Mouse (Mus musculus): Measurements from ENCODE around the gene Fnbp1.
"Not testable (repeated sequence)": the region's sequence is repeated elsewhere in the genome, so short reads cannot be mapped to it uniquely, and the experiment has no call there.

Fnbp1 gene

GRCm38 (mm10) chr2:31141867-31142454 lies at the start of gene Fnbp1:
Gene Fnbp1, minus strand, starts transcription at chr2:31142008.
- DNase-seq (ENCODE audit: low read depth, low spot score), result peak; percentile 88

DNA sequence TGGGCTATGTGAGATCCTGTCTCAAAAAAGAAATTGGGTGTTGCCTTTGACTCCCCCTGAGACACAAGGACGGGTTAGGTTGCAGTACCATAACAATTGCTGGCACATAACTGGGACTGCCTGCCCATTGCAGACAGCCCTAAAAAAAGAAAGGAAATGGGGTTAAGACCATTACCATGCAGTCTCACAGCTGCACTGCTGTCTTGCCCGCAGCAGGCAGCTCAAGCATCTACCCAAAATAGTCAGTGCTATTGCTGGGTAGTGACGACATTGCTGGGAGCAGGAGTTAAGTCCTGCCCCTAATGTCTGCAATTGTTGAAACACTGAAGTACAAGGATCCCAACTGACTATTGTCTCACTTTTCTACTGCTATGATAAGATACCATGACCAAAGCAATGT lies 47.8 kb upstream of the Fnbp1 start:
- DNase-seq (ENCODE audit: low read depth, low spot score), result no peak

GRCm38 (mm10) chr2:31188691-31189090 lies 46.9 kb upstream of the Fnbp1 start:
- DNase-seq (ENCODE audit: low read depth, low spot score), result no peak

DNA sequence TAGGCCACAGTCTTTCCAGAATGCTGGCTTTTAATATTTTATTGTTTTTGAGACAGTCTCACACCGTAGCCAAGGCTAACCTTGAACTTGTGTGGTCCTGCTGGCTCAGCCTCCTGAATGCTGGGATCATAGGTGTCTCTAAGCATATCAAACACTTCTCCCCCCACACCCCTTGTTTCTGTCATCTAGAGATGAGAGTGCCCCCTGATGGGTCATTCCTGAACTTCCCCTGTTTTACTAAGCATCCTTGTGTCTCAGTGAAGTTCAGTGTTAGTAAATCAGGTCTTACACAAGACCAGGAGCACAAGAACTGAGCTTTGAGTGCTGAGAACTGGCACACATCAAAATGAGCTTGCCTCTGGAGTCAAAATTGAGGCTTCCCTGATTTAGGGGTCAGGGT lies 42.0 kb upstream of the Fnbp1 start:
- no peak for DNase-seq (ENCODE audit: low read depth, low spot score)

- no peak for DNase-seq (ENCODE audit: low read depth, low spot score)
These were observed 41.0 kb upstream of the Fnbp1 start for GRCm38 (mm10) chr2:31182786-31183330.

- DNase-seq (ENCODE audit: low read depth, low spot score), result no peak
These were observed 38.3 kb upstream of the Fnbp1 start for GRCm38 (mm10) chr2:31180081-31180551.

- no peak for DNase-seq (ENCODE audit: low read depth, low spot score)
These were observed 37.7 kb upstream of the Fnbp1 start for GRCm38 (mm10) chr2:31179471-31179870.

DNA sequence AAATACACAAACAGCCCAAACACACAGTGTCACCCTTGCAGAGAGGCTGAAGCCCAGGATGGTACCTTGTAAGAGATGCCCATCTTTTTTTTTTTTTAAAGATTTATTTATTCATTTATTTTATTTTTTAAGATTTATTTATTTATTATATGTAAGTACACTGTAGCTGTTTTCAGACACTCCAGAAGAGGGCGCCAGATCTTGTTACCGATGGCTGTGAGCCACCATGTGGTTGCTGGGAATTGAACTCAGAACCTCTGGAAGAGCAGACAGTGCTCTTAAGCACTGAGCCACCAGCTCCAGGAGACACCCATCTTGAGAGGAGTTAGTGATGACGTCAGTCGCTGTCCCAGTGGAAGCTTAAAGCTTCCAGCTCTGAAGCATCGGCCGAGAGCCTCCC lies 36.8 kb upstream of the Fnbp1 start:
- peak; percentile 46 for DNase-seq (ENCODE audit: low read depth, low spot score)

- DNase-seq (ENCODE audit: low read depth, low spot score), result peak; percentile 83
These were observed 31.5 kb upstream of the Fnbp1 start for GRCm38 (mm10) chr2:31173290-31173689.

- no peak for DNase-seq (ENCODE audit: low read depth, low spot score)
These were observed 30.7 kb upstream of the Fnbp1 start for GRCm38 (mm10) chr2:31172536-31172935.

DNA sequence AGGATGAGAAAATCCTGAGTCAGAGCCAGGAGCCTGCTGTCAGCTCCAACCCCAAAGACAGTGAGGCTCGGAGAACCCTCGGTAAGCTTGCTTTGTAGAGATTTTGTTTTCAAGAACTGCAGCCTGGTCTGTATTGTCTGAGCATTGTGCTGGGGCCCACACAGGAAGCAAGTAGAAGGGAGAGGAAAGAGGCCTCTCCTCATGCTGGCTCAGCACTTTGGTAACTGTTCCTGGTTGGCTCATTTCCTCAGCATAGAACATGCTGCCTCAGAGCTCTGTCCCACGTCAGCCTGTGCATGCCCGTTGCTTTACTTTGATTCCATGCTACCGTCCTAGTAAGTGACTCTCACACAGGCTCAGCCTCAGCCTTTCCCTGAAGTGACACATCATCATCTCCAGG lies 30.2 kb upstream of the Fnbp1 start:
- DNase-seq (ENCODE audit: low read depth, low spot score), result no peak

GRCm38 (mm10) chr2:31170164-31170563 lies 28.4 kb upstream of the Fnbp1 start:
- DNase-seq (ENCODE audit: low read depth, low spot score), result no peak

- peak; percentile 70 for DNase-seq (ENCODE audit: low read depth, low spot score)
These were observed 27.2 kb upstream of the Fnbp1 start for GRCm38 (mm10) chr2:31169001-31169400.

GRCm38 (mm10) chr2:31167571-31167970 lies 25.8 kb upstream of the Fnbp1 start:
- DNase-seq (ENCODE audit: low read depth, low spot score), result not testable (repeated sequence)

GRCm38 (mm10) chr2:31165529-31165928 lies 23.7 kb upstream of the Fnbp1 start:
- no peak for DNase-seq (ENCODE audit: low read depth, low spot score)

DNA sequence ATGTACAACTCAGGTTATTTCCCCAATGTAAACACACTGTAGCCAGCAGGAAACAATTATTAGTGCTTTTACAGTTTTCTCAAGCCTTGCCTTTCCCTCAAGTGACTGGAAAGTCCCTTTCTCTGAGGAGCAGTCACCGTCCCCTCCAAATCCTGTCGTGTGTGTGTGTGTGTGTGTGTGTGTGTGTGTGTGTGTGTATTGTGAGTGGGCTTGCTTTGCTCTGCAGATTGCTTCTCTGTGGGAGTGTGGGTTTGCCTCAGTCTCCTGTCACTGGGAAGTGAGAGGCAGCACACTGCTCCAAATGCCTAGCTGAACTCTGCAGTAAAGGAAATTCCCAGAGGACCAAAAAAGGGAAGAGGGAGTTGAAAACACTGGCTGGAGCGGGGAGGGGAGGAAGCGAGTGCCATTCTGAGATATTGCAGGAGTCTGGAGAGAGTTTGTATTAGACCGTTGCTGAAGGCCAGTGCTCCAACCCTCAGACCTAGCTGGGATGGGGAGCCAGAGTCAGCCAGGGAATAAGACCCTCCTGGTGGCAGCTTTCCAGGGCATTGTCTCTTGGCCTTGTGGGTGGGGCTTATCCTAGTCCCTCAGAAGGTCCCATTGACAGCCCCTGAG lies 23.1 kb upstream of the Fnbp1 start:
- peak; percentile 57 for DNase-seq (ENCODE audit: low read depth, low spot score)

GRCm38 (mm10) chr2:31163361-31164118 lies 21.7 kb upstream of the Fnbp1 start:
- peak; percentile 98 for DNase-seq (ENCODE audit: low read depth, low spot score)

GRCm38 (mm10) chr2:31161620-31162019 lies 19.8 kb upstream of the Fnbp1 start:
- DNase-seq (ENCODE audit: low read depth, low spot score), result peak; percentile 60

DNA sequence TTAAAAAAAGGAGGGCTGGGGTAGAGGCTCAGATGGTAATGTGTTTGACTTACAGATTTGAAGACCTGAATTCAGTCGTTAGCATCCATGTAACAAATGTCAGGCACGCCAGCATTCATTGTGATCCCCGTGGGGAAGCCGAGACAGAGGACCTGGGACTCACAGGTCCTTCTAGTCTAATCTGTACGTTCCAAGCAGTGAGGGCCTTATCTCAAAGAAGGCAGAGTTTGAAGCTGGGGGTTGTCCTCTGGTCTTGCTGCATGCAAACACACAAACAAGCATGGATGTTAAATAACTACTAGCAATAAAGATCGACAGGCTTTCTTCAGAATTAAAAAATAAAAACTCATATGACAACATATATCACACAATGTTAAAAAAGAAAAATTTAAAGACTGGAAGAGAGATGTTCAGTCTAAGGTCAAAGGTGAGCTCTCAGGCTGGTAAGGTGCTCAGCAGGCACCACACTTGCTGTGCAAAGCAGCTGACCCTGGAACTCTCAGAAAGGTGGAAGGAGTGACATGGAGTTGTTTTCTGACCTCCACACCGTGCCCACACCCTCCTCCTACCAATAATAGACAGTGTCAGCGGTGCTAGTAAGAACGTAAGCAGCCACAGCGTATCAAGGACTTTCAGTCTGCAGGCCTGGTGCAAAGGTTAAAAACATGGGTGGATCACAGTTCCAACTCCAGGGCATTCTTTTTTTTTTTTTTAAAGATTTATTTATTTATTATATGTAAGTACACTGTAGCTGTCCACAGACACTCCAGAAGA lies 18.5 kb upstream of the Fnbp1 start:
- DNase-seq (ENCODE audit: low read depth, low spot score), result no peak

DNA sequence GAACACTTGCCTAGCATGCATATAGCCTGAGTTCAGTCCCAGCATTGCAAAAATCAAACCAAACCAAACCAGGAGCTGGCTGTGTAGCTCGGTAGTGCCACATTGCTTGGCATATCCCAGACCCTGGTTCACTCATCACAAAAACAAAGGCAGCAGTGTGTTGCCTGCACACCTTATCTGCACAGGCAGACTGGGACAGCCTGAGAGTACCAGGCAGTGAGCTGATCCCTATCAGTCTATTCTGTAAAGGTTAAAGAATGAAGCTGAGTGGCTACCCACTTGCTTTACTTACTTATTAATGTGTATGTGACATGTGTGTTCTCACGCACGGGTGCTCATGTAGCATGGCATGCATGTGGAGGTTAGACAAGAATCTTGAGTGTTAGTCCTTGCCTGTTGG lies 15.0 kb upstream of the Fnbp1 start:
- no peak for DNase-seq (ENCODE audit: low read depth, low spot score)

DNA sequence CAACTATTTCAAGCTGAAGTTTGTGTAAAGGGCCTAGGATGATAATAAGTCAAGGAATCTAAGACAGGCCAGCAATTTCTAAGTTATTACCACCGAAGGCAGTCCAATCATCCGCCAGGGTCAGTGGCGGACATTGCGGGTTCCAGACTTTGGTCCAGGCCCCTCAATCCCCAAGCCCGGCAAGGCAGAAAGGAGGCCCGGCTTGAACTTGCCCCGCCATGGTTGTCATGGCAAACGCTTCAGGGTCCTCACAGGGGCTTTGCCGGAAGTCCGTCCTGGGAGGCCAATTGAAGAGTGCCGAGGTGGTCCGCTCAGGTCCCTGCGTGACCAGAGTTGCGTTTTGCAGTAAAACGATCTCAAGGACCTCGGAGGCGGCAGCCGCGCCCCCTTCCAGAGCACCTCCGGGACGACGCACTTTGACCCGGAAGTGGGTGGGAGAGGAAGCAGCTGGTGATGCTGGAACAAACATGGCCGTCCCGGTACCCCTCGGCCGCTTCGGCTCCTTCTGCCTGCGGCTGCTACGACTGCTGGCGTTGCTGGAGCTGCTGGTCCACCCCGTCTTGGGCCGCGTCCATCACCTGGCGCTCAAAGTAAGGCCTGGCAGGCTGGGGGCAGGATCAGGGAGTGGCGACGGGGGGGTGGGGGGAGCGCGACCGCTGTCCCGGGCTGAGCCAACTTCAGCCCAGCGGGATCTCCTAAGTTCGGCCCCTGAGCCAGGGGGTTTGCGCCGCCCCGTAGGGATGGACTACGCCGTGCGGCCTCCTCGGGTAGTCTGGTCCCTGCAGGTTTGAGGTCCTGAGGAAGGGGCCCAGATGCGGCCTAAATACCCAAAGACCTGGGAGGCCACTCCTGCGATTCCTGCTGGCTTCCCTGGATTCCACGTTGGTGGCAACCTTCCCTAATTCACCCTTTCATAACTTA lies 10.3 kb upstream of the Fnbp1 start, which contains the start of gene Gpr107:
TSS of gene Gpr107 (plus strand) at position 425 of the 921 bp plus-strand sequence.
- peak; percentile 92 for DNase-seq (ENCODE audit: low read depth, low spot score)
